Mouse (Mus musculus): ENCODE results near the gene Pigo.

GRCm38 (mm10) chr4:43019176-43019575 is 6.4 kb downstream of the Pigo start:
- no peak for TF ChIP-seq POLR2A (IDR thresholded peaks at IDR 0.05; ENCODE audit: borderline replicate concordance, insufficient read depth, low read length)
- TF ChIP-seq CTCF (IDR thresholded peaks at IDR 0.05; ENCODE audit: borderline replicate concordance, insufficient read depth, low read depth, low read length): no peak

All from cerebellum, adult 2 months (tissue).